Mouse (Mus musculus): ENCODE measurements around the gene Lrrtm4. TPM values are rescaled to one million over a fixed set of nuclear protein-coding genes. Genes with fewer than 3 reads are reported as not detected.

Gene Lrrtm4
- not detected in 2 replicates for polyA plus RNA-seq (2012; rRNA removed)

GRCm38 (mm10) chr6:80018765-80019164, at the start of gene Lrrtm4:
Gene Lrrtm4, plus strand, starts transcription at chr6:80018877.
- DNase-seq (ENCODE audit: low read depth, low spot score): no peak
- WGBS: 12% methylated on average over 6 of the region's 6 CpGs

- no peak for DNase-seq (ENCODE audit: low read depth, low spot score)
- WGBS: 9% methylated on average over 14 of the region's 14 CpGs
Measured at GRCm38 (mm10) chr6:80019189-80019860, 648 bp downstream of the Lrrtm4 start.

- 17% methylated on average over 10 of the region's 10 CpGs for WGBS
- DNase-seq (ENCODE audit: low read depth, low spot score): no peak
Measured at GRCm38 (mm10) chr6:80019861-80020230, 1.2 kb downstream of the Lrrtm4 start.

- no peak for DNase-seq (ENCODE audit: low read depth, low spot score)
Measured at GRCm38 (mm10) chr6:80056849-80057248, 38.2 kb downstream of the Lrrtm4 start.

- no peak for DNase-seq (ENCODE audit: low read depth, low spot score)
- WGBS: 89% methylated on average over 2 of the region's 2 CpGs
Measured at GRCm38 (mm10) chr6:80078001-80078400, 59.3 kb downstream of the Lrrtm4 start.

GRCm38 (mm10) chr6:80079290-80079689, 60.6 kb downstream of the Lrrtm4 start:
- 81% methylated on average over 6 of the region's 6 CpGs for WGBS
- DNase-seq (ENCODE audit: low read depth, low spot score): no peak

- no peak for DNase-seq (ENCODE audit: low read depth, low spot score)
- WGBS: 86% methylated on average over 4 of the region's 4 CpGs
Measured at GRCm38 (mm10) chr6:80094909-80095308, 76.2 kb downstream of the Lrrtm4 start.

GRCm38 (mm10) chr6:80105343-80105742, 86.7 kb downstream of the Lrrtm4 start:
- DNase-seq (ENCODE audit: low read depth, low spot score): no peak
- 88% methylated on average over 2 of the region's 2 CpGs for WGBS

- DNase-seq (ENCODE audit: low read depth, low spot score): no peak
- 87% methylated on average over 1 of the region's 1 CpGs for WGBS
Measured at GRCm38 (mm10) chr6:80105843-80106242, 87.2 kb downstream of the Lrrtm4 start.

GRCm38 (mm10) chr6:80126419-80126818, 107.7 kb downstream of the Lrrtm4 start:
- DNase-seq (ENCODE audit: low read depth, low spot score): no peak
- 81% methylated on average over 1 of the region's 1 CpGs for WGBS

- DNase-seq (ENCODE audit: low read depth, low spot score): no peak
- 70% methylated on average over 4 of the region's 4 CpGs for WGBS
Measured at GRCm38 (mm10) chr6:80162585-80162984, 143.9 kb downstream of the Lrrtm4 start.

GRCm38 (mm10) chr6:80181916-80182315, 163.2 kb downstream of the Lrrtm4 start:
- 76% methylated on average over 1 of the region's 1 CpGs for WGBS
- DNase-seq (ENCODE audit: low read depth, low spot score): no peak

- 85% methylated on average over 2 of the region's 2 CpGs for WGBS
- no peak for DNase-seq (ENCODE audit: low read depth, low spot score)
Measured at GRCm38 (mm10) chr6:80182353-80182752, 163.7 kb downstream of the Lrrtm4 start.

GRCm38 (mm10) chr6:80185489-80186113, 166.9 kb downstream of the Lrrtm4 start:
- no peak for DNase-seq (ENCODE audit: low read depth, low spot score)
- 80% methylated on average over 6 of the region's 6 CpGs for WGBS

- no peak for DNase-seq (ENCODE audit: low read depth, low spot score)
- 69% methylated on average over 1 of the region's 1 CpGs for WGBS
Measured at GRCm38 (mm10) chr6:80186791-80187190, 168.1 kb downstream of the Lrrtm4 start.

GRCm38 (mm10) chr6:80209476-80209875, 190.8 kb downstream of the Lrrtm4 start:
- no peak for DNase-seq (ENCODE audit: low read depth, low spot score)
- 29% methylated on average over 2 of the region's 2 CpGs for whole genome bisulfite sequencing

- DNase-seq (ENCODE audit: low read depth, low spot score): no peak
- 94% methylated on average over 5 of the region's 5 CpGs for WGBS
Measured at GRCm38 (mm10) chr6:80210281-80210680, 191.6 kb downstream of the Lrrtm4 start.

- 85% methylated on average over 1 of the region's 1 CpGs for WGBS
- no peak for DNase-seq (ENCODE audit: low read depth, low spot score)
Measured at GRCm38 (mm10) chr6:80261595-80261994, 242.9 kb downstream of the Lrrtm4 start.

GRCm38 (mm10) chr6:80263972-80264371, 245.3 kb downstream of the Lrrtm4 start:
- DNase-seq (ENCODE audit: low read depth, low spot score): no peak
- 50% methylated on average over 4 of the region's 4 CpGs for WGBS

- no peak for DNase-seq (ENCODE audit: low read depth, low spot score)
Measured at GRCm38 (mm10) chr6:80264584-80264983, 245.9 kb downstream of the Lrrtm4 start.

GRCm38 (mm10) chr6:80265746-80266145, 247.1 kb downstream of the Lrrtm4 start:
- WGBS: 38% methylated on average over 3 of the region's 3 CpGs
- no peak for DNase-seq (ENCODE audit: low read depth, low spot score)

GRCm38 (mm10) chr6:80286968-80287367, 268.3 kb downstream of the Lrrtm4 start:
- 100% methylated on average over 1 of the region's 1 CpGs for WGBS

More at GRCm38 (mm10) chr6:80286968-80287367, 268.3 kb downstream of the Lrrtm4 start:
- no peak for DNase-seq (ENCODE audit: low read depth, low spot score)

All from large intestine, adult 2 months (tissue).